10 mouse cellular contexts compared by ENCODE assay signal in the genomic region with DNA sequence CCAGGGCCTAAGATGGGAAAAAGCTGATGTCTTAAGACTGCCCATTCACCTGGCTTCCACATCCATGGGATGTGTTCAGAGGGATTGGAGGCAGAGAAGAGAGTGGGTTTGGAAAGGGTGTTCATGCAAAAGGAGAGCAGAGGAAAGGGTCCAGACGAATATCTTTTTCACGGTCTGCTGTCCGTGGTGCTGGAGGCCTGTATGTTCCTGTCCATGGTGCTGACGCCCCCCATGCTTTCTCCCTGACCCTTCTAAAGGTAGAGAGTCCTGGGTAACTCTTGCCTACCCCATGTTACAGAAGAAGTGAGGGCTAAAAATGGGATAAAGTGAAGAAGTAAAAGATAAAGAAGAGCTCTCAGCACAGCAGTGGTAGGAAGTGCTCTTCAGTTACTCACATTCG. TPM values are rescaled to one million over a fixed set of nuclear protein-coding genes. Genes with fewer than 3 reads are reported as not detected.
DNase-seq lines count a peak whose midpoint lies in the region; TF ChIP-seq lines count a peak whose summit lies in the region.
"Had no signal": no experiment of that assay in that cellular context is flagged by ENCODE, and none has a peak within 500 bp of the region (broad histone marks: within the 10 kb centered on the region; RNA-seq: fewer than 3 reads in every experiment).

No protein-coding gene starts in this region.

- TF ChIP-seq CTCF in gastrocnemius, adult 2 months (IDR thresholded peaks at IDR 0.05) = no peak

- H3K4me3 ChIP-seq in gastrocnemius, adult 2 months = no peak overlapping the region

- DNase-seq in adrenal gland, postnatal 25 days = peak; percentile 24
- DNase-seq in adrenal gland, postnatal 4 days (ENCODE audit: low spot score in 2 of 2) = no peak
- DNase-seq in lung, postnatal 14 days = peak; percentile 36
- no peak for DNase-seq in lung, adult 18-20 months
- DNase-seq in embryo, embryonic 9.5 days (ENCODE audit: extremely low spot score) = peak; percentile 44
- peak; percentile 45 for DNase-seq in thymus, postnatal 0 days (ENCODE audit: low spot score)
- no peak for DNase-seq in gastrocnemius, adult 2 months
- DNase-seq in layer of hippocampus, adult 8-10 months (ENCODE audit: low spot score in 2 of 2) = no peak
- DNase-seq: cerebellum, postnatal 25 days had no signal

- intact Hi-C loops in gastrocnemius, adult 2 months (cut with DNase I) = no loop called here

- H3K27ac ChIP-seq in gastrocnemius, adult 2 months = no peak overlapping the region

RNA-seq across cellular contexts. Expression of gene Avpr2, which starts 22.6 kb away (rescaled TPM):
- not detected in 2 replicates for total RNA-seq in adrenal gland, postnatal 25 days (2021)
- under 1 TPM in 1 of 2 experiments, not detected in 1; 0.76 TPM for total RNA-seq in adrenal gland, postnatal 4 days (2021)
- 1.2 and 2.1 TPM in 2 replicates for polyA plus RNA-seq in thymus, postnatal 0 days (2015; fragmentation: Nextera tagmentation; extraction: Ambion mirVana)
- not detected for total RNA-seq in gastrocnemius, adult 2 months (2021)
- not detected for total RNA-seq in layer of hippocampus, adult 8-10 months (2022)

RNA-seq across cellular contexts. Expression of gene L1cam, which starts 26.6 kb away (rescaled TPM):
- total RNA-seq in adrenal gland, postnatal 25 days (2021) = 13.5 and 15.2 TPM in 2 replicates
- total RNA-seq in adrenal gland, postnatal 4 days (2021) = 10 to 100 TPM; 27.6 to 45.7 TPM
- polyA plus RNA-seq in thymus, postnatal 0 days (2015; fragmentation: Nextera tagmentation; extraction: Ambion mirVana) = 0.29 and 0.31 TPM in 2 replicates
- 1 to 10 TPM; 2.3 to 3.2 TPM for total RNA-seq in gastrocnemius, adult 2 months (2021)
- total RNA-seq in layer of hippocampus, adult 8-10 months (2022) = 100 to 1,000 TPM; 117 to 151 (median 128) TPM
- total RNA-seq: hematopoietic stem cell, adult 5-6 weeks had no signal

RNA-seq across cellular contexts. Expression of gene Pdzd4, which starts 44.6 kb away (rescaled TPM):
- total RNA-seq in adrenal gland, postnatal 25 days (2021) = 3.1 and 4.6 TPM in 2 replicates
- total RNA-seq in adrenal gland, postnatal 4 days (2021) = 1 to 10 TPM; 8.2 to 9.8 TPM
- 0.17 and 0.26 TPM in 2 replicates for polyA plus RNA-seq in thymus, postnatal 0 days (2015; fragmentation: Nextera tagmentation; extraction: Ambion mirVana)
- 1 to 10 TPM in 1 of 2 experiments, under 1 TPM in 1; 0.56 to 1.3 TPM for total RNA-seq in gastrocnemius, adult 2 months (2021)
- total RNA-seq in layer of hippocampus, adult 8-10 months (2022) = 100 to 1,000 TPM in 1 of 4 experiments, 10 to 100 TPM in 3; 90.5 to 100 (median 95.6) TPM

RNA-seq across cellular contexts. Expression of gene Arhgap4, which starts 52.3 kb away (rescaled TPM):
- 3.3 and 4.9 TPM in 2 replicates for total RNA-seq in adrenal gland, postnatal 25 days (2021)
- 10 to 100 TPM in 1 of 2 experiments, 1 to 10 TPM in 1; 6.6 to 10.1 TPM for total RNA-seq in adrenal gland, postnatal 4 days (2021)
- 71.5 and 74.1 TPM in 2 replicates for polyA plus RNA-seq in thymus, postnatal 0 days (2015; fragmentation: Nextera tagmentation; extraction: Ambion mirVana)
- under 1 TPM; 0.59 to 0.89 TPM for total RNA-seq in gastrocnemius, adult 2 months (2021)
- total RNA-seq in layer of hippocampus, adult 8-10 months (2022) = 1 to 10 TPM; 4.9 to 8.0 (median 6.0) TPM

RNA-seq across cellular contexts. Expression of gene Naa10, which starts 52.4 kb away (rescaled TPM):
- 75.2 and 84.9 TPM in 2 replicates for total RNA-seq in adrenal gland, postnatal 25 days (2021)
- 100 to 1,000 TPM in 1 of 2 experiments, 10 to 100 TPM in 1; 98.4 to 104 TPM for total RNA-seq in adrenal gland, postnatal 4 days (2021)
- polyA plus RNA-seq in thymus, postnatal 0 days (2015; fragmentation: Nextera tagmentation; extraction: Ambion mirVana) = 212 and 213 TPM in 2 replicates
- 10 to 100 TPM; 51.2 to 63.4 TPM for total RNA-seq in gastrocnemius, adult 2 months (2021)
- 10 to 100 TPM; 64.7 to 73.9 (median 67.1) TPM for total RNA-seq in layer of hippocampus, adult 8-10 months (2022)

Comparison
In these comparisons a context has a peak if more than half of its experiments do, and no peak if none do; other contexts are left out.
1. DNase-seq: peak in adrenal gland, postnatal 25 days (single experiment), lung, postnatal 14 days (single experiment), embryo, embryonic 9.5 days (single experiment) and thymus, postnatal 0 days (single experiment); none in adrenal gland, postnatal 4 days (0 of 2), lung, adult 18-20 months (0 of 2), gastrocnemius, adult 2 months (single experiment) and layer of hippocampus, adult 8-10 months (0 of 2).
2. RNA of gene Pdzd4, which starts 44.6 kb away (total RNA-seq): 90.5 to 100 TPM in layer of hippocampus, adult 8-10 months; 8.2 to 9.8 TPM in adrenal gland, postnatal 4 days, 3.1 to 4.6 TPM in adrenal gland, postnatal 25 days and 0.56 to 1.3 TPM in gastrocnemius, adult 2 months; every median in the first group is over 4 times any median in the second.